Mouse (Mus musculus) left cerebral cortex, postnatal 10 days (tissue): ENCODE measurements around the gene Gm20518. TPM values are rescaled to one million over a fixed set of nuclear protein-coding genes. Genes with fewer than 3 reads are reported as not detected.

Source experiments
- DNase-seq, 2 experiments: peaks; one replicate each; pipeline ENCODE4 v3.0.0; 2021 to 2022; ENCODE audit warnings: low spot score in 2 of 2, mixed read lengths in 1 of 2; ENCODE audit errors: extremely low spot score in 1 of 2
- intact Hi-C: fragments of 180-260 bp; cut with DNase I; formaldehyde crosslinking; loops from one replicate; pipeline ENCODE4 v1.15.1; 2025
- total RNA-seq, 2 experiments: library from RNA; stranded (reverse); gene quantifications; 2 replicates each; pipeline ENCODE4 v1.2.3; 2021

The Gm20518 gene
- total RNA-seq, 2 experiments from 2014 or later, result 0.81 to 1.4 TPM

- intact Hi-C loops, result no loop called here
- no peak for DNase-seq
Measured at GRCm38 (mm10) chr16:17799584-17799983, 91.9 kb downstream of the Gm20518 start.

- intact Hi-C loops, result no loop called here
Measured at GRCm38 (mm10) chr16:17798321-17799180, 92.9 kb downstream of the Gm20518 start.

GRCm38 (mm10) chr16:17797812-17798311 is 93.6 kb downstream of the Gm20518 start:
- no peak for DNase-seq
- intact Hi-C loops, result no loop called here

More at GRCm38 (mm10) chr16:17798321-17799180, 92.9 kb downstream of the Gm20518 start:
- peak in 1 of 2 experiments; percentile 82 for DNase-seq

GRCm38 (mm10) chr16:17796971-17797811 is 94.3 kb downstream of the Gm20518 start, which contains the start of gene Scarf2:
TSS of gene Scarf2 (plus strand) at chr16:17797282.
- DNase-seq, result peak in 1 of 2 experiments; percentile 80
- intact Hi-C loops, result no loop called here

- DNase-seq, result no peak
- intact Hi-C loops, result no loop called here
Measured at GRCm38 (mm10) chr16:17796519-17796918, 95.0 kb downstream of the Gm20518 start.

- intact Hi-C loops, result no loop called here
- DNase-seq, result no peak
Measured at GRCm38 (mm10) chr16:17795643-17796042, 95.8 kb downstream of the Gm20518 start.

GRCm38 (mm10) chr16:17794047-17794446 is 97.4 kb downstream of the Gm20518 start:
- no peak for DNase-seq
- intact Hi-C loops, result no loop called here

GRCm38 (mm10) chr16:17792728-17793127 is 98.7 kb downstream of the Gm20518 start:
- intact Hi-C loops, result no loop called here
- no peak for DNase-seq

GRCm38 (mm10) chr16:17785337-17785736 is 106.1 kb downstream of the Gm20518 start:
- DNase-seq, result no peak

More at GRCm38 (mm10) chr16:17785337-17785736, 106.1 kb downstream of the Gm20518 start:
- intact Hi-C loops, result no loop called here

Other genes starting within 250 kb of the Gm20518 start
- gene Ccdc74a, start 245.2 kb downstream of the Gm20518 start, total RNA-seq, result 10 to 100 TPM; 30.3 to 32.3 TPM
- 10 to 100 TPM; 65.0 to 70.2 TPM for gene Med15, start 158.8 kb downstream of the Gm20518 start, total RNA-seq
- 100 to 1,000 TPM in 1 of 2 experiments, 10 to 100 TPM in 1; 96.5 to 101 TPM for gene Klhl22, start 132.1 kb downstream of the Gm20518 start, total RNA-seq
- gene Scarf2, start 94.4 kb downstream of the Gm20518 start, total RNA-seq, result 1 to 10 TPM; 3.7 to 4.3 TPM
- gene B830017H08Rik, start 58.5 kb downstream of the Gm20518 start, total RNA-seq, result 1 to 10 TPM; 4.9 to 5.1 TPM
- gene Car15, start 53.3 kb downstream of the Gm20518 start, total RNA-seq, result 1 to 10 TPM; 8.2 to 8.4 TPM
- gene Tssk1, start 2.6 kb upstream of the Gm20518 start, total RNA-seq, result not detected
- gene Dgcr2, start 6.9 kb upstream of the Gm20518 start, total RNA-seq, result 100 to 1,000 TPM; 106 to 107 TPM
- not detected for gene Tssk2, start 7.0 kb upstream of the Gm20518 start, total RNA-seq
- gene Ess2, start 19.7 kb upstream of the Gm20518 start, total RNA-seq, result 10 to 100 TPM; 33.0 to 34.3 TPM
- gene Gsc2, start 23.4 kb upstream of the Gm20518 start, total RNA-seq, result not detected
- 10 to 100 TPM; 70.0 to 79.6 TPM for gene Slc25a1, start 36.5 kb upstream of the Gm20518 start, total RNA-seq
- not detected for gene Vpreb2, start 88.8 kb upstream of the Gm20518 start, total RNA-seq
- 100 to 1,000 TPM; 111 to 120 TPM for gene Dgcr6, start 161.2 kb upstream of the Gm20518 start, total RNA-seq
- 10 to 100 TPM; 13.5 to 19.5 TPM for gene Prodh, start 198.5 kb upstream of the Gm20518 start, total RNA-seq
- 10 to 100 TPM; 73.2 to 82.6 TPM for gene Rtn4r, start 236.0 kb upstream of the Gm20518 start, total RNA-seq